Comparison of ENCODE assay signal across 16 mouse cellular contexts in the genomic region with DNA sequence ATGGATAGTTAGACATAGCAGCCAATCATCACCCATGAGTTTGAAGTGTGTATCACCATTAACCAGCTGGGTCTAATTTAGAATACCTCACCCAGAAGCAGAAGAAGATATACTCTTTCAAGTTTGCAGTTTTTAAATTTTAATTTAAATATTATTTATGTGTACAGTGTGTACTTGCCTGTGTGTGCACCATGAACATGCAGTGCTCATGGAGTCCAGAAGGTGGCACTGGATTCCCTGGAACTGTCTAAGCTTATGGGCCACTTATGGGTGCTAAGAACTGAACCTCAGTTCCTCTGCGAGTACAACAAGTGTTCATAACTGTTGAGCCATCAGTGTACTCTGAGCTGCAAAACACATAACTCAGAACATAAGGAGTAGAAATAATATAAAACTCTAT.
A peak's percentile ranks its signal among the peaks of the same experiment; 100 is the strongest.
DNase-seq lines count a peak whose midpoint lies in the region; ATAC-seq and TF ChIP-seq lines count a peak whose summit lies in the region.
"Had no signal": no experiment of that assay in that cellular context is flagged by ENCODE, and none has a peak within 500 bp of the region (broad histone marks: within the 10 kb centered on the region; RNA-seq: fewer than 3 reads in every experiment).

No protein-coding gene starts in this region.

- H3K4me1 ChIP-seq in intestine, postnatal 0 days (replicated peaks; ENCODE audit: control insufficient read depth, insufficient read depth, low read length) = no peaks in the 10 kb centered on the region
- H3K4me1 ChIP-seq in intestine, embryonic 16.5 days (ENCODE audit: control insufficient read depth, insufficient read depth, low read length) = no peaks in the 10 kb centered on the region
- no peaks in the 10 kb centered on the region for H3K4me1 ChIP-seq in cerebellum, adult 2 months (ENCODE audit: control insufficient read depth, insufficient read depth, low read length)
- H3K4me1 ChIP-seq: hindbrain, embryonic 10.5 days; intestine, embryonic 15.5 days had no signal

- no peaks in the 10 kb centered on the region for H3K9me3 ChIP-seq in intestine, postnatal 0 days (ENCODE audit: control insufficient read depth)
- H3K9me3 ChIP-seq in intestine, embryonic 16.5 days (ENCODE audit: control insufficient read depth, low read length) = no peaks in the 10 kb centered on the region
- H3K9me3 ChIP-seq: hindbrain, embryonic 10.5 days; intestine, embryonic 15.5 days had no signal

- no peaks in the 10 kb centered on the region for H3K27me3 ChIP-seq in intestine, postnatal 0 days (replicated peaks; ENCODE audit: control insufficient read depth, insufficient read depth, low read length)
- H3K27me3 ChIP-seq in intestine, embryonic 16.5 days (replicated peaks; ENCODE audit: control insufficient read depth, insufficient read depth, low read length) = no peaks in the 10 kb centered on the region
- no peaks in the 10 kb centered on the region for H3K27me3 ChIP-seq in cerebellum, adult 2 months (ENCODE audit: control insufficient read depth, insufficient read depth, low read length)
- H3K27me3 ChIP-seq: intestine, embryonic 15.5 days had no signal

- WGBS in intestine, postnatal 0 days = 88% methylated on average over 1 of the region's 1 CpGs
- 93% methylated on average over 1 of the region's 1 CpGs for WGBS in intestine, embryonic 16.5 days
- WGBS in cerebellum, adult 2 months = 93% methylated on average over 1 of the region's 1 CpGs

- no peak overlapping the region for H3K4me2 ChIP-seq in intestine, postnatal 0 days (replicated peaks; ENCODE audit: low read depth)
- no peak overlapping the region for H3K4me2 ChIP-seq in intestine, embryonic 16.5 days (ENCODE audit: low read depth, low read length)
- H3K4me2 ChIP-seq: intestine, embryonic 15.5 days had no signal

- no peaks in the 10 kb centered on the region for H3K36me3 ChIP-seq in intestine, postnatal 0 days (ENCODE audit: control insufficient read depth, insufficient read depth)
- H3K36me3 ChIP-seq in intestine, embryonic 16.5 days (ENCODE audit: control insufficient read depth, insufficient read depth, low read length) = no peaks in the 10 kb centered on the region
- H3K36me3 ChIP-seq: hindbrain, embryonic 10.5 days; intestine, embryonic 15.5 days had no signal

- H3K27ac ChIP-seq in intestine, postnatal 0 days (ENCODE audit: low read depth, low read length) = no peak overlapping the region
- H3K27ac ChIP-seq in intestine, embryonic 16.5 days (ENCODE audit: low read length) = no peak overlapping the region
- H3K27ac ChIP-seq in cerebellum, adult 2 months (ENCODE audit: insufficient read depth, low read length) = no peak overlapping the region
- H3K27ac ChIP-seq: heart, adult 2 months; hindbrain, embryonic 10.5 days; intestine, embryonic 15.5 days had no signal

- no peak for ATAC-seq in intestine, postnatal 0 days
- no peak for ATAC-seq in intestine, embryonic 16.5 days
- ATAC-seq: intestine, embryonic 15.5 days had no signal

- no peak overlapping the region for H3K9ac ChIP-seq in intestine, postnatal 0 days (ENCODE audit: low read depth, low read length)
- H3K9ac ChIP-seq in intestine, embryonic 16.5 days (ENCODE audit: low read depth, low read length) = no peak overlapping the region
- H3K9ac ChIP-seq: intestine, embryonic 15.5 days had no signal

- peak; percentile 19; the same call in 1 of the 2 replicates for TF ChIP-seq CTCF in intestine, postnatal 0 days (IDR thresholded peaks at IDR 0.05; ENCODE audit: low read depth)
- no peak for TF ChIP-seq CTCF in cerebellum, adult 2 months (IDR thresholded peaks at IDR 0.05; ENCODE audit: borderline replicate concordance, insufficient read depth, low read depth, low read length)

- peak; percentile 5 for DNase-seq in retina, postnatal 1 day
- no peak for DNase-seq in retina, embryonic 14.5 days (ENCODE audit: low spot score)
- DNase-seq in NIH3T3 (ENCODE audit: low read depth) (peak; percentile 5), MN1 (ENCODE audit: low spot score) (no peak)
- DNase-seq in cerebellum, adult 2 months = no peak
- DNase-seq: adrenal gland, postnatal 14 days; cerebellum, adult 18-20 months; gastrocnemius, postnatal 14 days; heart, adult 2 months; kidney, postnatal 14 days; layer of hippocampus, adult 9-11 months; thymus, adult 18-20 months had no signal

- TF ChIP-seq POLR2A in cerebellum, adult 2 months (IDR thresholded peaks at IDR 0.05; ENCODE audit: borderline replicate concordance, insufficient read depth, low read length) = no peak

- H3K4me3 ChIP-seq in intestine, postnatal 0 days (ENCODE audit: low read depth, low read length) = no peak overlapping the region
- H3K4me3 ChIP-seq in intestine, embryonic 16.5 days (ENCODE audit: low read length) = no peak overlapping the region
- H3K4me3 ChIP-seq in cerebellum, adult 2 months (replicated peaks; ENCODE audit: insufficient read depth, low read depth, low read length) = no peak overlapping the region
- H3K4me3 ChIP-seq: heart, adult 2 months; hindbrain, embryonic 10.5 days; intestine, embryonic 15.5 days had no signal

Comparison
In these comparisons a context has a peak if more than half of its experiments do, and no peak if none do; other contexts are left out.
1. DNase-seq: peak in retina, postnatal 1 day (single experiment) and NIH3T3 (single experiment); none in retina, embryonic 14.5 days (single experiment), cerebellum, adult 2 months (0 of 2) and MN1 (single experiment).